Mouse (Mus musculus) right cerebral cortex, postnatal 14 days (tissue): ENCODE measurements around the gene Cdr2l.

Experiments used
- DNase-seq: peaks from one replicate; pipeline ENCODE4 v3.0.0; 2022

Gene Cdr2l

DNA sequence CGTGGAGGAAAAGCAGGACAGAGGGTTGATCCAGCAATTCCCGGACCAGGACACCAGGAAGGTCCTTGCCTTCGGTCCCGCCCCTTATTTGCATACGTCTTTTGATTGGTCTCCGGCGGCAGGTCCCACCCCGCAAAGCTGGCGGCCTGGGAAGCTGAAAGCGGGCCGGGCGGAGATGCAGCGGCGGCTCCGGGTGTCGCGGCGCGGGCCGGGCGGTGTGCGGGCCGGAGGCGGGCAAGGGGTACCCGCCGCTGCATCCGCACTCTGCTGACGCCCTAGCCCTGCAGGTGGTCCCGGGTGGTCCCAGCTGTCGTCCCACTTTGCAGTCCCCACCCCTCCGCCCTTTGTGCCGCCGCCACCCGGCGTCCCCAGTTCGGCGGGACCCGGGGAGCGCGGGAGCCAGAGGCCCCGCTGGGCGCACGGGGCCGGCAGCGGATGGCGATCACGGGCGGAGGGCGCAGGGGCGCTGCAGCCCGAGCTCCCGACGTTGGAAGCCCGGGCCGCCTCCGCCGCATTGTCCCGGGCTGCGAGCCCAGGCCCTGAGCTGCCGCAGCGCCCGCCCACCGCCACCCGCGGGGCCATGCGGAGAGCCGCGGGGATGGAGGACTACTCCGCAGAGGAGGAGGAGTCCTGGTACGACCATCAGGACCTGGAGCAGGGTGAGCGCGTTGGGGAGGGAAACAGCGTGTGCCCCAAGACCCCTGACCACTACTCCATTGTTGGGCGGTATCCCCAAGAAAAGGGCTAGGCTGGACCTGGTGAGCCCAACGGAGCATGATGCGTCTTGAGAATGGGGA, at the start of gene Cdr2l:
Cdr2l (plus strand) TSS at position 174 of the 797 bp plus-strand sequence.
- peak; percentile 86 for DNase-seq

DNA sequence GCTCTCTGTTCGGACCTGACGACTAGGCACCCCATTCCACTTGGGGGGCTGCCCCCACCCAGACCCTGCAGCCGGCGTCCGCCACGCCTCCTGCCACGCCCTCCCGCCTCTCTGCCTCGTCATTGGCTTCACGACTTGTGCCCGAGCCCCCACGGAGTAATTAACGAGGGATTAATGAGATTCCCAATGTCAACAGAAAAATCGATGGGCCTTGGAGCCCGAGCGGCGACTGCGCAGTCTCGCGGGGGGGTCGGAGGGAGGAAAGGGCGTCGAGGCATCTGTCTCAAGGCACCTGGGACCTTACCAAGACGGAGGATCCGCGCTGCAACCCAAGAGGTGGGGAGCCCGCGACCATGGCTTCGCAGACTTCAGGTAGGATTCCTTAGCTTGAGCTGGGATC, 47.2 kb upstream of the Cdr2l start, which contains the start of gene Otop3:
Otop3 (plus strand) TSS at position 201 of the 400 bp plus-strand sequence.
- no peak for DNase-seq

DNA sequence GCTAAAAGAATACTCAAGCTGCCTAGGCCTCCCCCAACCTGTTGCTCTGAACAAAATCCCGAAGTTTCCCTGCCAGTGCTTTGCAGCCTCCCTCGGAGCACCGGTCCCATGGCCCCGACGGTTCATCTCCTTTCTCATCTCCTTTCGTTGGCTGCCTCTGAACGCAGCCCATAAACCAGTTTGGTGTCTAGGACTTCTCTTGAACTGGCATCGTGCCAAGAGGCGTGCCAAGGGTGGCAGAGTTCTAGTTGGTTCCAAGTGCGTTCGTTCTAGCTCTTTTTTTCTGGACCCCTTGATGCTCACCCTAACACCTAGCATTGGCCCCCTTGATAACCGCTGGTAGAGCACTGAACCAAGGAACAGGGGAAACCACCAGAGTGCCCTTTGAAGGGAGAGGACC, 46.5 kb upstream of the Cdr2l start:
- no peak for DNase-seq

DNA sequence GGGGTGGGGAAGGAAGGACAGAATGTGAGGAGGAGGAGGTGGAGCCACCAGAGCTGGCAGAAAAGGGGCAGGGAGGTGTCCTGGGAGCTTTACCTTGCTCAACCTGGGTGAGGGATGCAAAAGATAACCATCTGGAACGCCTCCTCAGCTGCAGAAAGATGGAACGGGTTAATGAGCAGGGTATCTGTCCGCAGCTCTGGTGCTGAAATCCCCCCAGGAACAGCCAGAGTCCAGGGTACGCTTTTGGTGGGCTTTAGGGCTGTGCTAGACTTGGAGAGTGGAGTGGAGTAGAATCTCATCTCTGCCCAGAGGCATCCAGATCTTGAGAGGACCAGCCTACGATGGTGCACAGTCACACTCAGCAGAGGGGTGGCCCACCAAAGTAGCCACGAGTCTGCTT, 45.6 kb upstream of the Cdr2l start:
- no peak for DNase-seq

DNA sequence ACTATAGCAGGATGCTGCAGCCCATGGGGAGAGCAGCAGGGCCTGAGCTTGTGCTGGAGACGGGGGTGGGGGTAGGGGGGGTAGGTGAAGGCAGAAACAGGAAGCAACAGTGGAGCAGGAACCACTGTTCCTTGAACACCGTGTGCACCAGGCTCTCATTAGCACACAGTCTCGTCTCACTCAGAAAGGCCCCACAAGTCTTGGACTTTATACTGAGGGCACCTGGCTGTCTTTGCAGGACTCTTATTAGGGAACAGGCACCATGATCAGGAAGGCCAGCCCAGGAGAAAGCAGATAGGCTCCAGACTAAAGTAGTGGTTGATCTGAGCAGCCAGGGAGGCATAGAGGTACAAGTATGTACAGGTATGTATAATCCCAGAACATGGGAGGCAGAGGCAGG, 44.4 kb upstream of the Cdr2l start:
- DNase-seq = no peak

DNA sequence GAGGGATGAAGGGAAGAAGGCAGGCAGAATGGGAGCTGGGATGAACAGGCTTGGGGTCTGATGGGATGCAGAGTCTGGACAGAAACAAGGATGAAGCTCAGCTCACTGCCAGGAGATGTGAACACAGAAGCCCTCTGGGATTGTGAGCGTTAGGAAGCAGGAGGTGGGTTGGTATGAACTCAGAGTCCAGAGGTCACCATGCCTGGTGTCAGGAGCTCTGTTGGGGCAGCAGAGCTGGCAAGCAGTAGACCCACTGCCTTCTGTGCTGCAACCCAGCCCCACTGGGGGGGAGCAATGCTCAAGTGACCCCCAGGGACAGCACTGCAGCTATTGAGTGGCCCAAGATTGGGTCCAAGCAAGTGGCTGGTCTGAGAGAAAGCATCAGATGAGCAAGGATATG, 43.9 kb upstream of the Cdr2l start:
- no peak for DNase-seq

DNA sequence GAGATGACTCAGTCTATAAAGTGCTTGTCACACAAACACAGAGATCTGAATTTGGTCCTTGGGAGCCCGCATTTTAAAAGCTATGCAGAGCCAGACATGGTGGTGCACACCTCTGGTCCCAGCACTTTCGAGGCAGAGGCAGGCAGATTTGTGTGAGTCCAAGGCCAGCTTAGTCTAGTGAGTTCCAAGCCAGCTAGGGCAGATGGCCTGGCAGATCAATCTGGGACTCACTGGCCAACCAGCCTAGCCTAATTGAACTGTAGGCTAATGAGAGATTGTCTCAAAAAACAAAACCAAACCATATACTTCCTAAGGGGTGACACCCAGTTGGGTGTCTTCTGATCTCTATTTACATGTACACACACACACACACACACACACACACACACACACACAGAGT, 40.5 kb upstream of the Cdr2l start:
- no peak for DNase-seq

DNA sequence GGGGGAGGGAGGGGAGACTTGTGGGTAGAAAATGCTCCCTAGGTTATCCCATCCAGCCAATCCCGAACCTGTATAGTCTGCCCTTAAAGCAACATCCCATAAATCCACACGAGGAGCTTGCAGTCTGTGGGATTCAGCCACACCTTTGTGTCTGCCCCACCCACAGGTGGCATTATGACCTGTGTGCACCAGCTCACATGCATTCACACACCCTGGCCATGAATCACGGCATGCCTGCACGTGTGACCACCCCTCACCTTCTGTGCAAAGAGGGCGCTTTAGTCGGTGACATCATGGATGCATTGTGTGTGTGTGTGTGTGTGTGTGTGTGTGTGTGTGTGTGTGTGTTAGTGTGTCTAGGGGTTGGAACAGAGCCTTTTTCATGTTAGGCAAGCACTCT, 39.9 kb upstream of the Cdr2l start:
- no peak for DNase-seq

DNA sequence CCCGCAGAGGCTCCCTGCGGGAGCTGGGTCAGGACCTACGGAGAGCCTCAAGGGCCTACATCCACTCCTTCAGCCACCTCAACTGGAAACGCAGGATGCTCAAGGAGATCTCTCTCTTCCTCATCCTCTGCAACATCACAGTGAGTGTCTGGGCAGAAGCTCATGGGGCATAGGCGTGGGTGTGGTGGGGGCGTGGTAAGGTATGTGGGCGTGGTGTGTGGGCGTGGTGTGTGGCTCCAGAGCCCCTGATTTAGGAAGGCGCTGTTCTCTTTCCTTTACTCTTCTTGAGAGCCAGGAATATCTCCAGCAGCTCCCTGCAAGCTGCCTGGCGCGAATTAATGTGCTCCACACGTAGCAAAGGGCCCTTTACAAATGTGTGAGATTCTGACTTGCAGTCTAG, 36.7 kb upstream of the Cdr2l start:
- no peak for DNase-seq

DNA sequence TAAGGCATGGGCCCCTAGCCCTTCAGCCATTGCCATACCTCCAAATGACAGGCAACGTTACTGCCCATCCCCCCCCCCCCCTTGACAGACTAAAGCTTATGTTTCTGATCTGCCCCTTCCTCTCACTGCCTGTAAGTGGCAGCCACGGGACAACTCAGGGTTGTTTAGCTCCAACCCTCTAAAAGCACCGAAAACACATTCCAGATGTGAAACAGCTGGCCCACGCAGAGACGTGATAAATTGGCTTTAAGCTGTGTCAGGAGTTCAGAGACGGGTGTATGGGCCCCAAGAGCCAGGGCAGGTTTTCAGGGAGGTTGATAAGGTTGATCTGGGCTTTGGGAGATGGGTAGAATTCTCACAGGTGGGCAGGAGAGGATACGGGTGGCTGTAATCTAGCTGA, 36.2 kb upstream of the Cdr2l start:
- no peak for DNase-seq

DNA sequence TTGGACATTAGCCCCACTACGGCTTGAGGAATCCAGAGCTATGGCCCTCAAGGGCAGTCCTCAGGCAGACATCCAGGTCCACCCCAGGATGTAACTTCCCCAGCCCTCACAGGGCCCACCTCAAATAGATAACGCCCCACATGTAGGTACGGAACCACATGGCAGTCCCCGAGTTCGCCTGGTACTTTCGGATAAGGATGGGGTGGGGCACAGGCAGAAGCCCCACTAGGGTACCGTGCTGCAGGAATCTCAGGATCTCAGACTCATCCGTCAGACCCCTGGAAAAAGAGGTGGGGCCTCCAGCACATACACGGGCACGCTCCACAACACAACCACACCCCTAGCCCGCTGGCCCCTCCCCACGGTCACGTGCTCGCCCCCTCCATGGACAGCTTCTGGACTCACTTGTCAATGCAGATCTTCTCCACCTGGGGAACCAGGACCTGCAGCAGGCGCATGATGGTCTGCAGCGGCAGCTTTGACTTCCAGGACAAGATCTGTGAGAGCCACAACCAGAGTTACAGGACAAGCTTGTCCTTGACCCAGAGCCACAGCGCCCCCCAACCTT, 33.0 kb upstream of the Cdr2l start:
- DNase-seq = no peak

DNA sequence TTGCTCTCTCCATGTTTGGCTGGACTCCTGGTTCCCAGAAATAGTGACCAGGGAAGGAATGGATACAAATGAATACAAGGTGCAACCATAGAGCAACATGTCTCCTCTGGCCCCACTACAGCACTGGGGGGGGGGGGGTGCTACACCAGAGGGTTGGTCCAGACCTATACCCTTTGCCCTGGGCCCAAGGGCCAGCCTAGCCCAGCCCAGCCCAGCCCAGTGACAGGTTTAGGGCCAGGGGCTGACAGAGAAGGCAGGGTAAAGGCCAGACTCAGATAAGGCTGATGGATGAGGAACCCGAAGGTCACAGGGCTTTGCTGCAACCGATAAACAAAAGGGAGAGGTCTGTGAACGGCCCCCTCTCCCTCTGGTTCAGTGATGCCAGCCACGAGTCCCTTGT, 31.7 kb upstream of the Cdr2l start:
- DNase-seq = no peak

DNA sequence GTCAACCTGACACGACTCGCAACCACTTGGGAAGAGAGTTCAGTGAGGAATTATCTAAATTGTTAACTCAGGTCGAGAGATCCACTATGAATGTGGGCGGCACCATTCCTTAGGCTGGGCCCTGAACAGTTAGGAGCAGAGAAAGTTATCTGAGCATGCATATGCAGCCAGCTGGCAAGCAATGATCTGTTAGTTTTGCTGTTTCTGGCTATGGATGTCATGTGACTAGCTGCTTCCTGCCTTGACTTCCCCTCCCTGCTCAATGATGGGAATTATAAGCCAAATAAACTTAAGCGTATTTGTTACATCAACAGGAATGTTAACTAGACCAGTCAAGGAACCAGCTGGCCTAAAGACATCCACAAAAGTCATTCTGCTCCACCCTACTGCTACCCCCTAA, 28.3 kb upstream of the Cdr2l start:
- no peak for DNase-seq

DNA sequence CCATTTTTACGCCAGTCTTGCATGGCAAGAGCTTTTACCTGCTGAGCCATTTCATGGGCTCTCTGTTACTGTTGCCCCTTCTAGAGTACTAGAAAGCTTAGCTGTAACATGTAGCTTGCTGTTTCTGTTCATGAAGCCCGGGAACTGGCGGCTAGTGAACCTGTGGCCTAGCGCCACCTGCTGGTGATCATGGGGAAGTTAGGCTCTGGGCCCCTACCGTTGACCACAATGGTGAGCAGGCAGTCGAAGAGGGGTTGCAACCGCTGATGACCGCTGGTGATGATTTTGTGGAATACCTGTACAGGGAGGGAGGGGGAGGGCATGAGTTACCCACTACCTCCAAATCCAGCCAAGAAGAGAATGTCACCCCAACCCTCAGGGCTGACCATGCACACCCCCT, 27.5 kb upstream of the Cdr2l start:
- peak; percentile 72 for DNase-seq

DNA sequence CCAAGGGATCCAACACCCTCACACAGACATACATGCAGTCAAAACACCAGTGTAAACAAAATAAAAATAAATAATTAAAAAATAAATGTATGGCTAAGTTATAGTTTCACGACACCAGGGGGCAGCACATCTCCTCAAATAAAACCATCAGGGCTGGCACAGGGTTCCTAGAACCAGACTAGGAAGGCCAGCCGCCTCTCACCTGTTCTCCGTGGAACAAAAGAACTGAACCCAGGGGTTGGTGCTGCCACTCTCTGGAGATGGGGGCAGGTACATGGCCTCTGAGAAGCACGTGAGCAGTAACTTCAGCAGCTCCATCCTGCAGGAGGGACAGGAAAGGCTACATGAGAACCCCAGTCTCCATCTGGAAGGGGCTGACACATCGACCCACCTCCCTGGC, 23.2 kb upstream of the Cdr2l start:
- DNase-seq = peak; percentile 77

DNA sequence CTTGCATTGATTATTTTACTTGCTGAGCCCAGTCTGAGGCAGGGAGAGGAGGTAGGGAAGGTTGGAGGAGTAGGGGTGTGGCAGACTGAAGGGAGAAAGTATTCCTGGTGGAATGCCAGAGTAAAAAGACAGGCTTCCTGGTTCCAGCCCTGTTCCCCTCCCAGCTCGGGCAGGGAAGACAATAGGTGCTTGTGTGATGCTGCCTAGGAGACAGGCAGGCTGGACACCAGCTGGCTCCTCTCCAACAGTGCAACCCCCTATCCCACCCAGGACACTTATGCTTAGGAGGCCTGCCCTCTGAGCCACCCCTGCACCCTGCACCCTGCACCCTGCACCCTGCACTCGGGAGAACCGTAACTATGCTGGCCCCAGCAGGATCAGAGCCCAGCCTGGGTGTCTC, 22.4 kb upstream of the Cdr2l start:
- no peak for DNase-seq

DNA sequence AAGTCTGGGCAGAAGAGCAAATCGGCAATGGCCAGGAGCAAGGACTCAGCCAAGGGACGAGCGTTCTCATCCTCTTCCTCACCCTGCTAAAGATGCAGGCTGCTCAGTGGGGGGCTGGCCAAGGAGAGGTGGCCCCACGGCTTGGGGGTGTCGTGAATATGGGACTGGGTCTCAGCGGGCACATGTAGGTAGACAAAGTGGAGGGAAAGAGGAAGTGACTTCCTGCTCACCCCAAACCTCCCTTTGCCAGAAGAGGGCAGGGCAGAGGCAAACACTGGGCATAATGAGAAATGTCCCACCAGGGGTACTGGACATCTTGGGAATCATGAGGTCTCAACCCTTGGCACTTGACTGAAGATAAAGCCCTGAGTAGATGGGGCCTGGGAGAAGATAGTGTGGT, 22.0 kb upstream of the Cdr2l start:
- no peak for DNase-seq

DNA sequence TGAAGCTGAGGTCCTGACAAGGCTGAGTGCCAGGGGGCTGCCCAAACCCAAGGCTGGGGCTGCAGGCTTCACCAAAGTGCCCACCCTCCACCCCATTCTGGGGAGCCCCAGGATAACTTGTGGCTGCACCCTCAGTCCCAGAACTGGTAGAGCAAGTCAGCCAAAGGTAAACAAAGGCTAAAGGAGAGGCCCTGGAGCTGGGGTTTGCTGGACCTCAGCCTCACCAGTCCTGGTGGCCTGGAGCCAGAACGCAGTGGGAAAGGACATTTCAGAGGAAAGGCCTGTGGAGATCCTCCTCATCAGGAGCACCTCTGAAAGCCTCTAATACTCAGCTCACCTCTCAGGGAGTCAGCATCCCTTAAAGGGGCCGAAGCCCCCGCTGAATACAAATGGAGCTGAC, 17.6 kb upstream of the Cdr2l start:
- DNase-seq = no peak

DNA sequence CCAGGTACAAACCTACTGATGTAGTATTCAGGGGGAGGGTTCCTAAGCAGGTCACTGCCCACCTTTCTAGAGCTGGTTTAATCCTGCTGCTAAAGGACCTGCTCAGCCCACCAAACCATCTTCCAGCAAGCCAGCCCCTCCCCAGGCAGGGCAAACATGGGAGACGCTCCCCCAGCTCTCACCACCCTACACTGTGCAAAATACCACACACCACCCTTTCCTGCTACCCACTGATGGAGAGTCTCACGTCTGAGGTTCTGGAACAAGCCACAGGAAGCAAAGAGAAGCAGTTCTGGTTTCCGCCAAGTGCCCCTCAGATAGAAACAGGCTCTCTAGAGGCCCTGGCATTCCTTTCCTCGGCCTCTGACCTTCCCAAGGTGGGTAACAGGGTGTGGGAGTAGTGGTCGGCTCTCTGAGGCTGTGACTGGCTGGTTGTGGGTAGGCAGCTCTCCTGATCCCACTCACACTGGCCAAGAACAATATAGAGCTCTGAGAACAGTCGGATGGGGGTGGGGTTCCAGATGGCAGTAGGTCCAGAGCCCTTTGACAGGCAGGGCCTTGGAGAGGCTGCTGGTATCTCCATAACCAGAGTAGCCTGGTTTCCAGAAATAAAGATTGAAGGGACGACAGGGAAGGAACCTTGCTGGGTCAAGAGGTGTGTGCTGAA, 15.5 kb upstream of the Cdr2l start:
- DNase-seq = no peak

DNA sequence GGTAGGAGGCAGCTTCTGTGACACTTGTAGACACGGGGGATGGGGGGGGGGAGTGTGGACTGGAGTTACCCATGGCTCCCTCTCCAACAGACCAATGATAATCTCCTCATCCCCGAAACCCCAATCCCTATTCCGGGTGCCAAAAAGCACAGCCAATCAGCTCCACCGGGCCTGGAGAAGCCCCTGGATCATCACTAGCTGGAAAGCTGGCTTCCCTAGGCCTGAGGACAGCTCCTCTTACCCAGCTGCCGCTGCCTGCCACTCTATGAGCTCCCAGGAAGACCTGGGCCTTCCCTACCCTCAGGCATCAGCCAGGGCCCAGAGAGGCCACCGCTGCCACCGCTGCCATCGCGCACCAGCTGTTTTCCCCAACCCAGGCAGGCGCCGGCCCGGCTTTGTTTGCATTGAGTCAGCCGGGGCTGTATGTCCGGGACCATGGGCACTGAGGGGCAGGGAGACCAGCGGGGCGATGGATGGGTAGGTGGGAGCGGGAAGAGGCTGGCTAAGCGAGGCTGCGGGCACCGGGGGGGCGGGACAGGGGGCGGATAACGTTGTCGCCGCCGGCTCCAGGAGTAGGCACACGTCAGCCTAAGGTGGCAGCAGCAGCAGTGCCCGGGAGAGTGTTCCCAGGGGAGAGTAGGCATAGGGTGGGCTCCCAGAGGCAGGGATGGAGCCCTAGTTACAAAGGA, 14.9 kb upstream of the Cdr2l start:
- DNase-seq = peak; percentile 63

DNA sequence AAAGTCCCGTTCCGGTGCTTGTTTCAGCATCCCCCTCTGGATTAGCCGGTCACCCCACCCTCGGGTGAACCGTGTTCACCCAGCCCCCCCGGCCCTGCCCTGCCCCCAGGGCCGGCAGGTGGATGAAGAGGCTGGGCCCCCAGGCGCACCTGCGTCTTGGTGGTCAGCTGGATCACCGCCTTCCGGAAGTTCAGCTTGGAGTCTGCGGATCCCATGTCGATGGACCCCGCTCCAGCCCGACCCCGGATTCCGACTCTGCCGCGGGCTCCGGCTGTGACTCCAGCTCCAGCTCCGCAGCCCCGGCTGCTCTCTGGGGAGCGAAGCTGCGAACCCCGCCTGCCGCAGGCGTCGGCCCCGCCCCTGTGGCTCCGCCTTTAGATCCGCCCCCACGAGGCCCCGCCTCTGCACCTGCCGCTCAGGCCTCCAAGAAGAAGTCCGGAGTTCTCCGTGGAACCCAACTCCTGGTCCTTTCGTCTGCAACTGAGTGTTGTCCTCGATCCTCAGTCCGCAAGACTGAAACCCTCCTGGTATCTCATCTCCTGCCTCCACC, 14.2 kb upstream of the Cdr2l start, which contains the start of gene Hid1:
Hid1 (minus strand) TSS at position 362 of the 550 bp plus-strand sequence.
- peak; percentile 82 for DNase-seq

DNA sequence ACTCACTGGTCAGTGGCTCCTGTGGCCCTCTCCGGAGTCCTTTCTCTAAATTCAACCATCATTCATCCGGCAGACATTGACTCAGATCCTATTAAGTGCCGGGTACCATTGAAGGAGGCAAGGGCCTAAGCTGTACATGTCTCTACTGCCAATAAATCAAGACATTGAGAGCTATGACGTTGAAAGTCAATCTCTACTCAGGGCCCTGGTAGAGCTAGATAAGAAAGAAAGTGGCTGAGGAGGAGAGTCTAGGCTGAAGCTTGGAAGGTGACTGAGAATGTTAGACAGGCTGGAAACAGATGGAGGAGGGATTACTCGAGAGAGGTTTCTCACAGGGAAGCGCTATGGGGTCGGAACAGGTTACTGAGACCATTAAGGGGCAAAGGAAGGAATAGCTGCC, 11.3 kb upstream of the Cdr2l start:
- DNase-seq = no peak

DNA sequence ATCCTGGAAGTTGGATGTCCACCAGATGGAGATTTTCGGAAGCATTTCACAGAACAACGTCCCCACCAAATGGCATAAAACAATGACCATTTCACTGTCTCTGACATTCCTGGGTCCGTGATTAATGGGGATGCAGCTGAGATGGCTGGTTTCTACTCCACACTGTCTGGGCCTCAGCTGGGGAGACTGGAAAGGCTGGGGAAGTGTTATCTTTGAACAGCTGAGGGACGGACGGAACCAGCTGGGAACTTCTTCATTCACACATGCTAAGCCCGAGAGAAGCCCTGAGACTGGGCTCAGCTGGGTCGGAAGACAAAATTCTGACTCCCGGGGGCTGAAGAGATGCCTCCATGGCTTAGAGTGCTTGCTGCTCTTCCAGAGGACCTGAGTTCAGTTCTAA, 10.4 kb upstream of the Cdr2l start:
- DNase-seq = no peak
